Mouse (Mus musculus): ENCODE measurements around the gene Sdhaf1.

Sdhaf1 gene

DNA sequence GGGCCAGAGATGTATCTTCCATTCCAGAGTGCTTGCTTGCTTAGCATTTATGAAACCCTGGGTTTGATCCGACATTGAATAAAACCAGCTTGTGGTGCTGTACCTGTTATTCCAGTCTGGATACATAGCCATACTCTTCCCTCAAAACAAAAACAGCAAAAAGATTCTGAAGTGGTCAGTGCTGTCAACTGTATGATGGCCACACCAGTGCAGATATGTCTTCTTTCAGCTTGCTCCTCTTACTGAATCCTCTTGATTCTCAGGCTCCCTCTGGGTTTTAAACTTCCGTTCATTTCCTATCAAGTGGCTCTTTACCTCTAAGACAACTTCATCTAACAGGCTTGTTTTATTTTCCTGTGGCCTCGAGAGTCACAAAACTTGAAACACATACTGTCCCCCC lies at the start of gene Sdhaf1:
Gene Sdhaf1 (minus strand): TSS at position 101 of the 400 bp plus-strand sequence.
- DNase-seq (ENCODE audit: low read depth, low spot score), result no peak

DNA sequence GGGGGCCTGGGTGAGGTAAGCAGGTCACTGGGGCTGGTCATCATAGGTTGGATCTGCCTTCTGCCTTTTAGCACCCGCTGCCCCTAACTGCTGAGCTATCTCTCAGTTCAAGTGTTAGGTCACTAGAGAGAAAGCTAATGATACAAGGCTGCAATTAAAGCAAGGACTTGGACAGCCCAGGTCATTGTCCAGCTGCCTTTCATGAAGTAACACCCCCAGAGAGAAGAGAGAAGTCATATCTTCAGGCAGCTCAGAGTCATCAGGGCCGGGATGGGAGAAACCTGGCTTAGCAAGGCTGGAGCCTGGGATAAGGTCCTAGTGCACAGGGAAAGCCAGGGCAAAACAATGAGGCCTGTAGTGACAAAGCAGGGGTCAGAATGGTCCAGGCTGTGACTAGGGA lies 43.8 kb upstream of the Sdhaf1 start:
- DNase-seq (ENCODE audit: low read depth, low spot score), result no peak

DNA sequence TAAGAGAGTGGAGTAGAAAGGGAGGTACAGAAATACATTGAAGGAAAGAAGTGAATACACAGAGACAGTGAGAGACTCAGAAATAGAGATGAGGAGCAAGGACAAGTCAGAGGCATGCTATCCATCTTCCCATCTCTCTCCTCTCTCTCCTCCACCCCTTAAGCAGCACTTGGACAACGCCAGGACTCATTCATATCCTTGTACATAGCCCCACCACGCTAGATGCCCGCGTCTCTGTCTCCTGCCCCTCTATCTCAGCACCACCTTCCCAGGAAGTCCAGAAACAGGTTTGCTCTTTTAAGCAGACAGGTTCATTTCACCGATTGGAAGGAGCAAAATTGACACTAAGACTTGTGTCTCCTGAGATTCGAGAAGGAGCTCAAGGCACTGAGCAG lies 39.6 kb upstream of the Sdhaf1 start:
- DNase-seq (ENCODE audit: low read depth, low spot score), result no peak

DNA sequence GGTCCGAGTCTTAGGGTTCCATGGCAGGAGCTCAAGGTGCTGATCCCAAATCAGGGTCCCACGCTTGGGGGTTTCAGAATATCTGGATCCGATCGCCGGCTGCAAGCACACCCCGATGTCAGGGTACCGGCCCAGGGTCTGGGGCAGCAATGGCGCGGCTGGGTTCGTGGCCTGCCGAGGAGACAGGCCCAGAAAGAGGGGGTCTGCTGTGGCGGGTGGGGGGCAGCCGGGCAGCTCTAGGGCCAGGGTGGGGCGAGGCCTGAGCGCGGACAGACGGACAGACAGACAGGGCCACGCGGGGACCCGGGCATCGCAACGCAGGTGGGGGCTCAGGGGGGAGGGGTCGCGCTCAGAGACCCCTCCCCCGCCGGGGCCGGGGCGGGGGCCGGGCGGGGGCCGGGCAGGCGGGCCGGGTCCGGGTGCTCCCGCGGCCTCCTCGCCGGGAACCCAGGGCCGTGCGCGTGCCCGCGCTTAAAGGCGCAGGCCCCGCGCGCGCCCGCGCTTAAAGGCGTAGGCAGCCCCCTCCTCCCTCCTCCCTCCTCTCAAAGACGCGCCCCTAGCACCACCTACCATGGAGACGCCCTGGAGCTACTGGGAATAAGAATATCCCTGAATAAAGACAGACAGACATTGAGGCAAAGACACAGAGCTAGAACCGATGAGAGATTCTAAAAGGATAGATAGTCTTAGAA lies 39.1 kb upstream of the Sdhaf1 start, which contains the start of gene Lrfn3:
Gene Lrfn3 (minus strand): TSS at position 121 of the 692 bp plus-strand sequence.
- peak; percentile 22 for DNase-seq (ENCODE audit: low read depth, low spot score)

DNA sequence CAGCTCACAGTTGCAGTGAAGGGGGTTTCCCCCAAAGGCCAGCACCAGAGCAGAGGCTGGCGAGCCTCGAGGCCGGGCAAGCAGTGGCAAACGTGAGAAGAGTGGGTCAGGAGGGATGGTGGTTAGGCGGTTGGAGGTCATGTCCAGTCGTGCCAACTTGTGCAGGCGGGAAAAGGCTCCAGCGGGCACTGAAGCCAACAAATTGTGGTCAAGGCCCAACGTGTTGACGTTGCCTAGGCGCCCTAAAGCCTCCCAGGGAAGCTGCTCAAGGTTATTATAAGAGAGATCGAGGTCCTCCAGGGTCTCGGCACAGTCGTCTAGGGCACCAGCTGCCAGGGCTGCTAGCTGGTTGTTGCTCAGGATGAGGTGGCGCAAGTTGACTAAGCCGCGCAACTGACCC lies 36.3 kb upstream of the Sdhaf1 start:
- DNase-seq (ENCODE audit: low read depth, low spot score), result no peak

DNA sequence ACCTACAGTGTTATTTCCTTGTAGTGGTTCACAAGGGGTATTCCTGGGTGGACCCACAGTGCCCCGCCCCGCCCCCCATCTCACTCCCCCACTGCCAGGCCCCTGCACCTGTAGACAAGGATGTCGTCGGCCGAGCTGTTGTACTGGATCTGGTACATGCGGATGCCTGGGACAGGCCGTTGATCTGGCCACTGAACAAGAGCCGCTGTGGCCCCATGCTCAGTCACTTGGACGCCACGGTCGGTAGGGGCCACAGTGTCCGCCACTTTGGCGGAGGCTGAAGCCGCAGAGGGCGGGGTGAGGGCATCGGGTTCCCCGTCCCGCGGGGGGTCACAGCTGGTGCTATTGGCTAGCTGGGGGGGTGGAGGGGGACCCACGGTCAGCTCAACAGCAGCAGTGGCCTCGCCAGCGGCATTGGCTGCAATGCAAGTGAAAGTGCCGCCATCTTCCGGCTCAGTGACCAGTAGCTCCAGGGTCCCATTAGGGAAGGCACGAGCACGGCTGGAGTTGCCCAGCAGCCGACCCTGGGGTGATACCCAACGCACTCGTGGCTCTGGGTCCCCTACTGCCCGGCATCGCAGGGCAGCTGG lies 35.7 kb upstream of the Sdhaf1 start:
- DNase-seq (ENCODE audit: low read depth, low spot score), result no peak

DNA sequence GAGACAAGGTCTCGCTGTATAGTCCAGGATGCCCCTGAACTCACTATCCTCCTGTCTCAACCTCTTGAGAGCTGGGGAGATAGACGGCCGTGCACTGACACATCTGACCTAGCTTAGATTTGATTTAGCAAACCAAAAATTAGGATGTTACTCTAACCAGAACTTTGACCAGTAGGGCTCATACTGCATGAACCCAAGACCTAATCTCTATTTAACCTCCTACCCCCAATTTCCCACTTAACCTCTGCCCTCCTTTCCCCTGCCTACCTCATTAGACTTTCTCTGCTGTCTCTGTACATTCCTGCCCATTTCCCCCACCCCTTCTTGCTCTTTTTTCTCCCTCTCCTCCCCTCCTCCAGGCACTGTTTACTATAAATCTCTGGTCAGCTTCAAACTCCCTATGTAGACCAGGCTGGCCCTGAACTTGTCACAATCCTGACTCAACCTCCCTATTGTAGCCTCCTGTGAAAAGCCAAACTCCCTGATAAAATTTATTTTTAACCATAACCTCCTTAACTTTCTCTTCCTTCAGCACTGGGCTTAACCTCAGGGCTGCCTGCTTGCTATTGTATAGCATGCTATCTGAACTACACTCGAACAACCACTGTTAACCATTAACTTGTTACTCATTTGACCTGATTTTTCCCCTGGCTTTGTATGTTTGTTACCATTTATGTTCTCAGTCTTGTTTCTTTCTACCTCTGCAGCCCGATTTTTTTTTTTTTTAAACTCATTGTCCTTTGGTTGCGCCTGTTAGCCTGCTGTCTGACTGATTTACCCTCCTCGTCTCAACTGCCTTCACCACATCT lies 34.9 kb upstream of the Sdhaf1 start:
- DNase-seq (ENCODE audit: low read depth, low spot score), result no peak

DNA sequence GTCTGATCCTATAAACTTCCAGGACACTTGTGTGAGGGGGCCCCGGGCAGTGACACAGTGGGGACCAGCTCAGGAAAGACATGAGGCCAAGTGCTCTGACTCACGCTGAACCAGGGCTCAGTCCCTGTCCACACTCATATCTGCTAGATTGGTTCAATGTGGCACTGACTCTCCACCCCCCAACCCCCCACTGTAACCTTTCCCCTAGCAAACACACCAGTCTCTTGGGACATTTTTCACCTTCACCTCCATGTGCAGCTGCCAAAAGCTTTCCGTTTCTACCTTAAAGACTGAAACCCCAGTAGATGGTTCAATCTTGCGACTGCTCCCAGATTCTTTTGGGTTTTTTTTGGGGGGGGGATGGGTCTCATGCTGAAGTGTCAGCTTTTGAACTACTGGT lies 30.4 kb upstream of the Sdhaf1 start:
- no peak for DNase-seq (ENCODE audit: low read depth, low spot score)

DNA sequence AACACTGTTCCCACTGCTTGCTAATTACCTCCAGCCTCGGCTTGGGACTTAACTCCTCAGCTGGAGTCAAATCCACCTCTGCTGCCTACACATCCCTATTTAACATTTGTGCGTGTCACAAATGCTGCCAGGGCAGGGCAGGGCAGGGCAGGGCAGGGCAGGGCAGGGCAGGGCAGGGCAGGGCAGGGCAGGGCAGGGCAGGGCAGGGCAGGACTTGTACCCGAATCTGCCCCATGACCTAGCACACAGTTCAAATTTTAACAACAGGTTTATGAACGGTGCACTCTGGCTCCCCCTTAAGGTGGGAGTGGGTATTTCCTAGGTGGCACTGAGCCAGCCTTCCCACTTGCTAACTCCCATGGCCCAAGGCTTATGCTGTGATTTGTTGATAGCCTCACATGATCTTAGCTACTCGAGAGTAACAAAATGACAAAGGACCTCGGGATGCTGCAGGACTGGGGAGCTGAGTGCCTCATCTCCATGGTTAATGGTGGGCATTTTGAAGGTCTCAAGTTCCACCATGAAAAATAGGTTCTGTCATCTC lies 29.7 kb upstream of the Sdhaf1 start:
- DNase-seq (ENCODE audit: low read depth, low spot score), result peak; percentile 52

DNA sequence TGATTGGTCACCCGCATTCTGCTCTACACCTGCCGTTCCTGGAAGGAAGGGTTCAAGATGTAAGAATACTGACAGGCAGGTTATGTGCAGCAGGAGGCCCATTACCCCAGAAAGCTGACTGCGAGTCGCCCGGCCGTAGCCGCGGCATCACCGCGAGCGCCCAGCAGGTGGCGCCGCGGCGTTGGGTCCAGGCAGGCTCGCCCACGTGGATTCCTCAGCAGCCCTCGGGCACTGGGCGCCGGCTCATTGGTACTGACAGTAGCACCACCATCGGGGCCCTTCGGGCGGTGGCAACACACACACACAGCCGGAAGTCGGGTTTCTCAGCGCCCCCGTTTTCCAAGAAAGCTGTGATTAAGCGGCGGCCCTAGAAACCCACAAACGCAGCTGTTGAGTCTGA lies 24.1 kb upstream of the Sdhaf1 start:
- DNase-seq (ENCODE audit: low read depth, low spot score), result peak; percentile 15

DNA sequence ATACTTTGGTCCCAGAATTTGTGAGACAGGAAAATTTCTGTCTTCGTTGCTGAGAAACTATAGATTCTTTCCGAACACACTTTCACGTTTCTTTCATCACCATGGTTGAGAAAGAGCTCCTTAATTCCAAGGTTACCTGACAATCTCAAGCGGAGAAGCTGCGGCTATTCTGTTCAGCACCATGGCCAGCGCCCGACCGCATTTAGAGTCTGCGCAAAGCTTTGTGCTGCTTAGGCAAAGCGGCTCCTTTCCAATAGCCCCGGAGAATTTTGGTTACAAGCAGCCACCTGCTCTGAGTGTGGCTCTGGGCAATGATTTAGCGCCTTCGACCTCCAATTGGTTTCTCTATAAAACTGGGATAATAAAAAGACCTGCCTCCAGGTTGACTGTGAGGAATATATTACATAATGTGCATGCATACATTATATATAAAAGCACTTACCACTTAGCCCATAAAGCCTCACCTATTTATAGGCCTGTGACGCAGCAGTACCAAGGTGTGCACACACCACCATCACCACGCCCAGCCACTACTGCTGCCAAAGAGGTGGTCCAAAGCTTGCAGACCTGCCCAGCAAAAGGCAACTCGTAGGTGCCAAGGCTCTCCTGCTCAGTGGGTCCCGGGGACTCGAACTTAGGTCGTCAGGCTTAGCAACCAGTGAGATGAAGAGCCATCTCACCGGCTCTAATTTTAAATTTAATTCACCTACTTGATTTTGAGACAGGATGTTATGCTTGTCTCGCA lies 23.1 kb upstream of the Sdhaf1 start:
- peak; percentile 16 for DNase-seq (ENCODE audit: low read depth, low spot score)

DNA sequence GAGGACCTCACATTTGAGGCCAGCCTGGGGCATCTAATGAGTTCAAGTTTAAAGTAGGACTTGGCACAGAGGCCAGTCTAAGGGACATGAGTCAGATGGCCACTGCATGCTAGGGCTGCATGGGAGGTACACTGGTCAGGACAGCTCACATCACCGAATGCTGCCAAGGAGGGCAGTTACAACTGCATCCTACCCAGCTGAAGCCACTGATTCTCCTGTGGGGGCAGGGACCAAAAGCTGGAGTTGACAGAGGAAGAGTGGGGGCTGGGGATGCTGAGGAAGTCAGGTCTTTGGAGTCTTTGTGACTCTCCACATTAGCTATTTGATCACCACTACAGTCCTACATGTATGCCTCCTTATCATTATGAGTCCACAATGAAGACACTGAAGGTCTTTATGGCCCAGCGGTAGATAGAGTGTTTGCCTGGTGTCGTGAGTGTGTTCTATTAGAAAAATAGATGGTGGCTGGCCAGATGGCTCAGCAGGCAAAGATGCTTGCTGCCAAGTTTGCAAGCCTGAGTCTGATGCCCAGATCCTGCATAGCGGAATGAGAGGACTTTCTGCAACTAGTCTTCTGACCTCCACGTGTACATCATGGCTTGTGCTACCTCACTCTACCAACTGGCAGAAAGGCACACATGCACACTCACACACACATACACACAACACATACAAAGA lies 15.9 kb upstream of the Sdhaf1 start:
- no peak for DNase-seq (ENCODE audit: low read depth, low spot score)

DNA sequence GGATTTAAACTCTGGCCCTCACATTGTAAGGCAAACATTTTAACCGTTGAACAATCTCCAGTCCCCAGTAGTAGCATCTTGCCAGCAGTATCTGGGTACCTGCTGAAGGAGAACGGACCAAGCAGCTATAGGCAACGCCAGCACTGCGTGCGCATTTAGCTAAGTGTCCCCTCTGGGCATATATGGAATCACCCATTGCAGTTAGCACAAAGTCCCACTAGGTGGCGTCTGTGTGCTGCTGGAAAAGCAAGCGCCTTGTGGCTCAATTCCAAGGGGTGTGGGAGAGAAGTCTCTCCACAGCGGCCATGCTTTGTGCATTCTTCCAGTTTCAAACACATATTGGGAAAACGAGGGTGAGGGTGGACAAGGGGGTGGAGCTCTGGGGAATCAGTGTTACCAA lies 12.7 kb upstream of the Sdhaf1 start:
- peak; percentile 66 for DNase-seq (ENCODE audit: low read depth, low spot score)

DNA sequence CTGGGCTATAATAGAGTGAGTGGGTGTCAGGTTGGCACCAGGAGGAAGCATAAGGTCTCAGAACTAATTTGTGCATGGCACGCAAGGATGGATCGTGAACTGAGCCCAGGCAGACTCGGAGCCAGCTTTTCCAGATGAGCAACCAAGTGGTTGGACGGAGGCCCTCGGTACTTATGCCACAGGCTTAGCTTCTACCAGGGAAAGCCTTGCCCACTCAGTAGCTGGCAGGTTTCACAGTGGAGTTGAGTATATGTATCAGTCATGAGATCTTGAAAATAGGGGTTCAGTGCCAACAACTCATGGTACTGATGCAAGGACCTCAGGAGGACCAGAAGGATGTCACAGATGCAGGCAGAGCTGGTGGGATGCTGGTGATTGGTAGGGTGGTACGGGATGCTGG lies 12.0 kb upstream of the Sdhaf1 start:
- DNase-seq (ENCODE audit: low read depth, low spot score), result no peak

DNA sequence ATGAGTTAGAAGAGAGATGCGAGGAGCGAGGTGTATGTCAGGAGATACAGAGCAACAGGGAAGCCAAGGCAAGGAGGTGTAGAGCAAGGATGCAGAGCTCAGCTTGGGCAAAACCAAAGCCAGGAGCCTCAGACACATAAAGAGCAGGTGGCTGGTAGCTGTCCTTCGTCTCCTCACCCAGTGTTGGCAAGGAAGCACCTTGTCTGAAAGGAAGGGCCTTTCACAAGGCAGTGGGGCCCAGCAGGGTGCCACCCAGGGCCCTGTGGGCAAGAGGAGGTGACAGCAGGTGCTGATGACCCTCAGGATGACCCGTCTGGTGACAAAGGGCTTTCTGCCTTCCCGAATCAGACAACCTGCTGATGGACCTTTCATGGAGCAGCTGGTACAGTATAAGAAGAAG lies 10.9 kb upstream of the Sdhaf1 start:
- DNase-seq (ENCODE audit: low read depth, low spot score), result no peak

DNA sequence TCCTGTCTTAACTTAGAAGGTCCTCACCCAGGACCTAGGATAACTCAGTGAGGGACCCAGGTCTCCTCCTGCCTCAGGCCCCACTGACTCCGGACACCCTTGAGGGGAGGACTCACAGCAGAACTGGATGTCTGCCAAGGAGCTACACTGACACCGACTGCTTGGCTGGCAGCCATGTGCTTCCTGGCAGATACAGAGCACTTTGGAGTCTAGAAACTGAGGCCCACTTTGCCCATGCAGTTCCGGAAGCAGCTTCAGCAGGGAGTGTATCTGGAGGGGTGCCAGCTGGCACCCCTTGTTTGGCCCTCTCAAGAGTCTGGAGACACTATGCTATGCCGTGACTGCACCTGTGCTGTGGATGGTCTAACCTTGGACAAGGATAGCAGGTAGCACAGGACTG lies 9.7 kb upstream of the Sdhaf1 start:
- peak; percentile 41 for DNase-seq (ENCODE audit: low read depth, low spot score)

DNA sequence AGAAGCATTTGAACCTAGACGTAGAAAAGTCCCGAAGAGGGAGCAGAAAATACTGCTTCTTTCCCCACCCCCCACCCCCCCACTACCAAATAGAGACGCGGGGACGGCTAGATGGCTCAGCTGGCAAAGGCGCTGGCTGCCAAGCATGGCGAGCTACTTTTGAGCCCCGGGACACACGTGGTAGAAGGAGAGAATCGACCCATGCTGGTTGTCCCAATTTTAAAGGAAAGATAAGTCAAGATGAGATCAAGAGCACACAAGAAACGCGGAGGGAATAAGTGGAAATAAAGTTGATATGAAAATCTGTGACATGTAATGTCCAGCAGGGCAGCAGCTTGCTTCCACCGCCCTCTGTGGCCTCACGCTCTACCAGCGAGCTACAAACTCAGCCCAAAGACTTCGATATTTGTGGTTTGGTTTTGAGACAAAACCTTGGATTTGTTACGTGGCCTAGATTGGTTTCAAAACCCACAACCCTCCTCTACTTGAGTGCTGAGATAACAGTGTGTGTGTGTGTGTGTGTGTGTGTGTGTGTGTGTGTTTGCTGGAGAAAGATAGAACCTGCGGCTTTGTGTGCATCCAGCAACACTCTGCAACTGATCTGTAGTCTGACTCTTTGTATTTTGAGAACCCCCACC lies 9.0 kb upstream of the Sdhaf1 start:
- no peak for DNase-seq (ENCODE audit: low read depth, low spot score)

DNA sequence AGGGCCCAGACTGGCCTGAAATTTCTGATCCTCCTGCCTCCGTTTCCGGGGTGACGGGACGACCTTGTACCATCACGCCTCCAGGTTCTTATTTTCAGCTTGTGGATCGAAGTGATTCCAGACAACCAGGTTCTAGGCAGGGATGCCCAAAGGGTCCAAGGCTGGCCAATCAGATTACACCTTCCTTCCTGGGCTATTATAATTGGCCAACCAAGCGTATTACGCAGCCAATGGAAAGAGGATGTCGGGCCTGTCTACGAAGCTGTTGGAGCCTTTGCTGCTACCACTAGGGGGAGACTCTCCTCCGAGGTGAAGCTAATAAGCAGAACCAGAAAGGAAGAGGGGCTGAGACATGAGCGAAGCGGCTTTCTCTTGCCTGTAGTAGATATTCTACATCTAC lies 8.2 kb upstream of the Sdhaf1 start:
- peak; percentile 48 for DNase-seq (ENCODE audit: low read depth, low spot score)

DNA sequence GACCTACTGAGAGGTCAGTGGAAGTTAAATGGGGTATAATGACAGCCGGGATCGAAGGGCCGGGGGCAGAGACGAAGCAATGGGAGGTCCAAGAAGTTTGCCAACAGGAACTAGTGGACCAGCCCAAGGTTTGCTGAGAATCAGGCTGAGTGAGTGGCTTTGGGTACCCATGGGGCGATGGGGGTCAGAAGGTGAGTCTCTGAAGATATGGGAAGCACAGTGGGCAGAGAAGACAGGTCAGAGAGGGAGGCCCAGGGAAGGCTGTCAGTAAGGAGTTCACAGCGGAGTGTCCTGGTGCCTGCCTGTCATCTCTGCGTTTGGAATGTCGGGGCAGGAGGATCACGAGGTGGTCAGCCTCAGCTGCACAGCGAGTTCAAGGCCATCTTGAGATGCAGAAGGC lies 4.7 kb upstream of the Sdhaf1 start:
- no peak for DNase-seq (ENCODE audit: low read depth, low spot score)

DNA sequence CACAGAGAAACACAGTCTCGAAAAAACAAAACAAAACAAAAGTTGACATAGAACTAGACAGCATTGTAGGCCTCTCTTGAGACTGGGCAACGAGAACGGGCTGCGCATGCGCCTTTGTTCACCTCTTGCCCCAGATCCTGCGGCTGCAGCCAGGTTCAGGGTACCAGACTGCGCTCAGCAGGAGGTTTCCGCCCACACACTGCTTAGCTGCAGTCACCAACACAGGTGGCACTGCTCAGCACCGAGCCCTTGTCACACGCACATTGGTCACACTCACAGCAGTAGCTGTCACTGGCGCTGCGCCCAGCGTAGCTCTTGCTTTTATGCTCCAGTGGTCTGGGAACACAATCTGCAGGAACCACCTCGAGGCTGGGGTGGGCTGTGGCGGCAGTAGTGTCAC lies 3.4 kb upstream of the Sdhaf1 start:
- no peak for DNase-seq (ENCODE audit: low read depth, low spot score)

DNA sequence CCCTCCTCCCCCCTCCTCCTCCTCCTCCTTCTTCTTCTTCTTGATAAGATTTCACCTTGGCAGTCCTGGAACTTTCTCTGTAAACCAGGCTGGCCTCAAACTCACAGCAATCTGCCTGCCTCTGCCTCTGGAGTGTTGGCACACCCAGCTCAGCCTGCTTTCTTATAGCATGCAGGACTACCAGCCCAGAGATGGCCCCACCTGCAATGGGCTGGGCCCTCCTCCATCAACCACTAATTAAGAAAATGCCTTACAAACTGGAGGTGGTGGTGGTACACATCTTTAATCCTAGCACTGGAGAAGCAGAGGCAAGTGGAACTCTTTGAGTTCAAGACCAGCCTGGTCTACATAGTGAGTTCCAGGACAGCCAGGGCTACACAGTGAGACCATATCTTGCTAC lies 2.7 kb upstream of the Sdhaf1 start:
- no peak for DNase-seq (ENCODE audit: low read depth, low spot score)

Data from skeletal muscle tissue, adult 2 months (tissue).